Mouse (Mus musculus): ENCODE data around the gene Kif3a.

DNA sequence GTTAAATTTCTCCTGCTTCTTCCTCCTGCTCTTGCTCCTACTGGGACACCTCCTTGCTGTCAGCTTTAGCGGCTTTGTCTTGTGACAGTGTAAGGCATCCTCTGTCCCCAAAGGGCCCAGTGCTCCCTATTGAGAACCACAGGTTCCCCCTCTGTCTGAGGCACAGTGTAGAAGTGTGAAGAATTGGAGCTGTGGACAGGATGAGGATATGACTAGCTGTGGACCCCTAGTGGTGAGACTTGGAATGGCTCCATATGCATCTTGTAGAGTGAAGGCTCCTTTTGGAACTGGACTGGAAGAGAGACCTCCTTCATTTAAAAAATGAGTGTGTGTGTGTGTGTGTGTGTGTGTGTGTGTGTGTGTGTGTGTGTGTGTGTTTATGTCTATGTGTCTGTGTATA, 60.7 kb downstream of the Kif3a start:
- TF ChIP-seq CTCF (IDR thresholded peaks at IDR 0.05; ENCODE audit: low read depth) (peak; percentile 89), EP300 (IDR thresholded peaks at IDR 0.05; ENCODE audit: low read depth) (no peak)

Data from heart, postnatal 0 days (tissue).